Mouse (Mus musculus) lung, adult 2 months (tissue): ENCODE results near the gene Birc3. TPM values are rescaled to one million over a fixed set of nuclear protein-coding genes. Genes with fewer than 3 reads are reported as not detected.

ENCODE experiments used
- DNase-seq: peaks from one replicate; pipeline ENCODE4 v3.0.0; 2022
- H3K4me1 ChIP-seq: fragments of 200-500 bp; 2 replicates; pipeline ENCODE4 v1.6.1; 2011; ENCODE audit warnings: low read length; ENCODE audit not compliant: control insufficient read depth, insufficient read depth
- H3K4me3 ChIP-seq: fragments of 200-500 bp; replicated peaks from 2 replicates; pipeline ENCODE3; 2011; ENCODE audit warnings: low read depth, mild to moderate bottlenecking, control low read depth, low read length; ENCODE audit errors: extremely low read depth
- CTCF ChIP-seq: fragments of 200-500 bp; IDR thresholded peaks from 2 replicates; pipeline ENCODE4 v1.5.1; 2011; ENCODE audit warnings: mild to moderate bottlenecking, low read length, control low read depth; ENCODE audit not compliant: insufficient read depth
- POLR2A ChIP-seq: fragments of 200-500 bp; IDR thresholded peaks from 2 replicates; pipeline ENCODE4 v1.6.1; 2011; ENCODE audit warnings: low read depth, mild to moderate bottlenecking, control low read depth, low read length, borderline replicate concordance; ENCODE audit errors: extremely low read depth
- WGBS: fragments of 180-500 bp; shearing (Covaris S2); methylation state at CpG from one replicate; pipeline ENCODE4 v1.1.7; 2018; 5-methylcytosine and 5-hydroxymethylcytosine counted together
- polyA plus RNA-seq: library from polyadenylated mRNA; depleted of rRNA; stranded (reverse); fragments of >200 nt; gene quantifications from 2 replicates; pipeline ENCODE4 v1.2.3, GENCODE M21; 2012; rRNA removed

Gene Birc3
- polyA plus RNA-seq, result 18.4 and 25.6 TPM in 2 replicates

DNA sequence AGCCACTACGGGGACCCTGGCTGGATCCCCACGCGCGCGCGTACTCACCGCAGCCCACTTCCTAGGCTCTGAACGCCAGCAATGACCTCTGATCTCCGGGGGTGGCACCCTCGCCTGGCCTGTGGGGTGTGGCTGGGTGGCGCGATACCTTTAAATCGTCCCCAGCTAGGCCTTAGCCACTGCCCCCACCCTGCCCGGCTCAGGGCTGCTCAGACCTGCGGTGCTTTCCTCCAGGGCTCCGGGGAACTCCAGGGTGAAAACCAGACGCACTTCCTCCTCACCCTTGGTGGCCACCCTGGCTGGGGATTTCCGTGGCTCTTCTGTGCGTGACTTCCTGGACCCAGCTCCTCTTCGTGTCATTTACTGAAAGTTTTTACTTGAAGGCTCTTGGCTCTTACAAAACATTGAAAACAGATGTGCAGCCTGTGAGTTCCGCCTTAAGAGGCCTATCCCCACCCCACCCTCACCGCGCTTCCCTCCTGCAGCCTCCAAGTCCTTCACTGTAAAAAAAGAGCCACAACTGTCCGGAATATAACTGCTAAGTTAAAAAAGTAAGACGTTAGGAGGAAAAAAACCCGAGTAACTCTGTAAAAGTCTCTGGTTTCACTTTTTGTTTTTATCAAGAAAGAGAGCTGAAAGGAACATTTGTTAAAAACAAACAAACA lies at the start of gene Birc3:
Gene Birc3 (minus strand): TSS at position 412 of the 665 bp plus-strand sequence.
- under 1% methylated on average over 26 of the region's 26 CpGs for WGBS
- H3K4me1 ChIP-seq, result peaks cover 22% of the 10 kb centered on the region
- peak; percentile 82 for DNase-seq
- TF ChIP-seq CTCF (no peak), POLR2A (peak; percentile 80; the same call in 1 of the 2 replicates)
- peak within 1 kb of the TSS; percentile 82 for H3K4me3 ChIP-seq

DNA sequence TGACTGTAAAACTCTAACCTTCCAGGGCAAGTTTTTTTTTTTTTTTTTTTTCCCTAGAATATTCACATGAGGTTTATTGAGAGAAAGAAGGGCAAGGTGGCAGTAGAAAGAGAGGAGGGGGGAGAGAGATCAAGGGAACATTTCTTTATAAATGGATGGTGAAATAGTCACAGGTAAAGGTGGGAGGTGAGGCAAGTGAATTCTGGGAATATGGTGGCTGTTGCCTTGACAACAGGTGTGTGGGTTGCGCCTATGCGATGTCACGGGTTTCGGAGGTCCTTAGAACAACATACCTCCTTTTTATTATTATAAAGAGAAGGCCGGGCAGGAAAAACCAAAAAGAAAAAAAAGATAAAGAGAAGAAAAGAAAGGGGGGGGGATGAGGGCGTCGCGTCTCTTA lies 41.9 kb upstream of the Birc3 start:
- TF ChIP-seq POLR2A (no peak), CTCF (no peak)
- 68% methylated on average over 8 of the region's 8 CpGs for WGBS
- Histone ChIP-seq H3K4me1 (peaks cover 2% of the 10 kb centered on the region; the same call in 1 of the 2 replicates), H3K4me3 (no peak overlapping the region)
- no peak for DNase-seq

DNA sequence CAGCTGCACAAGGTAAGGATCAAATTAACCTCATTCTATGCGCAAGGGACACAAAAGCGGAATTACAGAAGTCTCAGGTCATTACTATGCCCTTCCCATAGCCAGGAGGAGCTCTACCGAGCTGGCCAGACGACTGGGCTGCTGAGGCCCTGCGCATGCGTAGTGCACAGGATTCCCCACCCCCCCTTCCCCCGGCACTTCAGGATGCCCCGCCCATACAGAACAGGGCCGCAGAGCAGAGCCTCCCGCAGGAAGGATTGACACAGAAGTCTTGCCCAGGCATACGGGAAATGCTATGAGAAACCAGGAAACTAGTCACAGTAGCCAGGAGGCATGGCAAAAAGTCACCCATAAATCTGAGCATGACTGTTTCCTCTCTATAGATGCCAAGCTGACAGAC lies 41.5 kb upstream of the Birc3 start:
- DNase-seq, result peak; percentile 35
- 4% methylated on average over 11 of the region's 11 CpGs for WGBS
- TF ChIP-seq CTCF (0 out of 2 replicates have a peak, but pooled peaks have one; percentile 9), POLR2A (peak; percentile 15; the same call in 1 of the 2 replicates)
- H3K4me1 ChIP-seq, result peaks cover 2% of the 10 kb centered on the region; the same call in 1 of the 2 replicates
- peak overlapping the region; percentile 37 for H3K4me3 ChIP-seq

DNA sequence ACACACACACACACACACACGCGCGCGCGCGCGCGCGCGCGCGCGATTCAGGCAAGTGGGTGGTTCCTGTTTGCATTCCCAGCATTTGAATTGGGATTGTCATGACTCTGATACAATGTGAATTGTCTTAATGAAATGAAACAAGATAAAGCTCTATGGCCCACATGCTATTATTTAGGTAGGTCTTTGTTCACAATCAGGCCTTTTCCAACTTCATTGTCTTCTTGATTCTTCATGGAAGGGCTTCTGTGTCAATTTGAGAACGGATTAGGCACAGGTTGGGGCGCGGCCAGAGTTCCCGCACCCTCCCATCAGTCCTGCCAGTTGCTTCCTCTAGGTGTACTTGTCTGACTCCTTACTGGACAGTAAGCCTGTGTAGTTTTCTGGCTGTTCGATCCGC lies 41.0 kb upstream of the Birc3 start:
- peaks cover 2% of the 10 kb centered on the region; the same call in 1 of the 2 replicates for H3K4me1 ChIP-seq
- WGBS, result 56% methylated on average over 19 of the region's 19 CpGs
- no peak for TF ChIP-seq POLR2A
- TF ChIP-seq CTCF, result no peak
- H3K4me3 ChIP-seq, result peak overlapping the region; percentile 25
- DNase-seq, result no peak

DNA sequence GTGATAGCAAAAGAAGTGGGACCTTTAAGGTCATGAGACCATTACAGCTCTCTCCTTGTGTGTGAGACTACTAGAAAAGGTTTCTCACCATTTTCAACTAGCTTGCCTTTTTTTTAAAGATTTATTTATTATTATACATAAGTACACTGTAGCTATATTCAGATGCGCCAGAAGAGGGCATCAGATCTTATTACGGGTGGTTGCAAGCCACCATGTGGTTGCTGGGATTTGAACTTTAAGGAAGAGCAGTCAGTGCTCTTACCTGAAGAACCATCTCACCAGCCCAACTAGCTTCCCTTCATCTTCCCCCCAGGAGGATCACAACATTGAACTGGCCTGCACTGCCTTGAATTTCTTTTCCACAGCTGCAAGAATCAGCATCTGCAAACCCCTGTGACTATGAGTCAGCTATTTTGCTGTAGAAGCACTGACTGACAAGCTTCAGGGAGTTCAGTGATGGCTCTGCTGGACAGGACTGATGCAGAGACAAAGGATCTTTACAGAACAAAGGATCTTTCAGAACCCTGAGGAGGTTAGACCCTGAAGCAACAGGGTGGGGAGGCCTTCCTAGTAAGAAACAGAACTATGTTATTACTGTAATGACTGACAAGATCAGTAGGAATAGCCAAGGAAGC lies 34.5 kb upstream of the Birc3 start:
- TF ChIP-seq POLR2A, result no peak
- no peak for TF ChIP-seq CTCF
- Histone ChIP-seq H3K4me1 (no peaks in the 10 kb centered on the region; the same call in 1 of the 2 replicates), H3K4me3 (no peak overlapping the region)
- 83% methylated on average over 2 of the region's 2 CpGs for WGBS
- DNase-seq, result no peak

DNA sequence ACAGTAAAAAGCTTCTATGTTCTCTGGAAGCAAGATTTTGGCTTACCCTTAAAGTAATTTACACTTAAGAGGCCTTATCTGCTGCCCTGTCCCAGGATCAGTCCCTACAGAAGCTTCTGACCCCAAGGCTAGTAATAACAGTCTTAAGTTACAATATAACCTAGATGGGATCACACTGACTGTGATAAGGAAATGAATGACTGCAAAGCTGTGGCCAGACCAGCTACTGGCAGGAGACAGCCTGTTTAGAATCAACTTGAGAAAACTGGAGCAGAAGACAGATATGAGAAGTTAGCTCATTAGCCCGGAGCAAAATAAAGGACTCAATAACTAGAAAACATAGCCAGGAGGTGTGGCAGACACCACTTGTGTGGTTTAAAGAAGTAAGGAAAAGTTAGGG lies 33.6 kb upstream of the Birc3 start:
- 52% methylated on average over 1 of the region's 1 CpGs for WGBS
- no peak for DNase-seq
- H3K4me3 ChIP-seq, result no peak overlapping the region
- no peaks in the 10 kb centered on the region; the same call in 1 of the 2 replicates for H3K4me1 ChIP-seq
- TF ChIP-seq POLR2A, result no peak
- no peak for TF ChIP-seq CTCF

DNA sequence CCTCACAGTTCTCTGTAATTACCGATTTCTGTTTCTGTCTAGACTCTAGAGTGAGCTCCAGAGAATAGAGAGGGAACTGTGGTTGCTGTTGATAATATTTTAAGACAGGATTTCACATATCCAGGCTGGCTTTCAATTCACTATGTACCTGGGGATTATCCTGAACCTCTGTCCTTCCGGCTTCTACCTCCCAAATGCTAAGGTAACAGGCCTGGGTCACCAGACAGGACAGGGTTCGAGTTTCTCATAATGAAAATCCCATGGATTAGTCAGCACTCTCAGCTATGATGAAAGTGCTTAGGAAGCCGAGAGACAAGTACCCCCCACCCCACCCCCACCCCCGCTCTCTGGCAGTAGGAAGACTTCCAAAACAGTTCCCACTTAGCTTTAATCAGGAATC lies 30.8 kb upstream of the Birc3 start:
- H3K4me1 ChIP-seq, result no peaks in the 10 kb centered on the region; the same call in 1 of the 2 replicates
- WGBS, result 64% methylated on average over 5 of the region's 5 CpGs
- no peak for DNase-seq
- TF ChIP-seq CTCF (no peak), POLR2A (no peak)
- no peak overlapping the region for H3K4me3 ChIP-seq

DNA sequence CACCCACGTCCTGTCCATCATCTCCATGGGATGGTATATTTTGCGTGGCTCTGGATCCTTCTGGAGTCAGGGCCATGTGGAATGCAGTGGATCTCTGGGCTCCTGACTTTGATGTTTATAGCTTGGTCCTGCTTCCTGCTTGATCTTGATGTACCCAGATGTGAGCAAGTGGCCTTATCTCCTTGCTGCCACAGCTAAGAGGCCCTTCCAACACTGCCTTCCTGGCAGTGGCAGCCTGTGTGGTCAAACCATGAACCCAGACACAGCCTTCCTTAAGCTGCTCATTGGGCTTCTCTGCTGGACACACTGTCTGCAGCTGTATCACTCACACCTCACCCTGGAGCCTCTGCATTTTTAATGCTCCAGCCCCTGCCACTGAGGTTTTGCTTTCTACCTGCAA lies 30.3 kb upstream of the Birc3 start:
- no peak for DNase-seq
- WGBS, result 79% methylated on average over 2 of the region's 2 CpGs
- Histone ChIP-seq H3K4me1 (no peaks in the 10 kb centered on the region; the same call in 1 of the 2 replicates), H3K4me3 (no peak overlapping the region)
- no peak for TF ChIP-seq POLR2A
- no peak for TF ChIP-seq CTCF

DNA sequence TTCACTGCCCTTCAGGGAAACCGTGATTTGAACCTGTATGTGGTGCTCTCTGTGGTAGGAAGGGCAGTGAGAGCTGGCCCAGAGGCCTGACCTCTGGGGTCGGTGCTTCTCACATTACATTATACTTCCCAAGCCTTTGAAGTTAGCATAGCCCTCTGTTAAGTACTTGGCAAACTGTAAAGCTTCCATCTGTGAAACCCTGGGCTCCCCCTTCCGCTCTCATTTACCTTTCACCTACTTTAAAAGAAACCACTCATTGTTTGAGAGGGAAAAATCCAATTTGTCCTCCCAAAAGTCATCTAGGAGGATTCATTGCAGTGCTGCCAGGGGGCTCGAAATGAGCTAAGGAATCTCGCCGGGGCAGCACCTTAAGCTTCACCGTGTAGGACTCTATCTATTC lies 29.3 kb upstream of the Birc3 start:
- 49% methylated on average over 7 of the region's 7 CpGs for WGBS
- no peaks in the 10 kb centered on the region; the same call in 1 of the 2 replicates for H3K4me1 ChIP-seq
- no peak for TF ChIP-seq CTCF
- no peak for TF ChIP-seq POLR2A
- no peak overlapping the region for H3K4me3 ChIP-seq
- DNase-seq, result no peak

DNA sequence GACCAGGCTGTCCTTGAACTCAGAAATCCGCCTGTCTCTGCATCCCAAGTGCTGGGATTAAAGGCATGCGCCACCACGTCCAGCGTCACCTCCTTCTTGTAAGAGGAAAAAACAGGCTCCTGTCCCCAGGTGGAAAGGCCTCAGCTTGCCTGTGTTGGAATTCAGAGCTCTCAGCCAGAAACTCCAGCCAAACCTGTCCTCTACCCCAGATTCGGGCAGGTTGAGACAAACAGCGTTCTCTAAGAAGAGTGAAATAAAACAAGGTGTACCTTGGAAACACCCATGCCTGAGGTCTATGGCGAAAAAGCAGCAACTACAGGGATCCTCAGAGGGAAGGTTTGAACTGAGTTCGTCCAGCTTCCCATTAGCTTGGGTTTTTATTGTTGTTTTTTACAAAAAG lies 28.0 kb upstream of the Birc3 start:
- no peak for DNase-seq
- Histone ChIP-seq H3K4me1 (no peaks in the 10 kb centered on the region; the same call in 1 of the 2 replicates), H3K4me3 (no peak overlapping the region)
- 90% methylated on average over 8 of the region's 8 CpGs for WGBS
- TF ChIP-seq CTCF, result no peak
